Mouse (Mus musculus): ENCODE measurements around the gene Bag6. TPM values are rescaled to one million over a fixed set of nuclear protein-coding genes. Genes with fewer than 3 reads are reported as not detected.

Bag6 gene
- total and polyA plus RNA-seq, 2 experiments from 2014 or later: 37.7 to 188 TPM

GRCm38 (mm10) chr17:35190096-35190495 is 55.1 kb downstream of the Bag6 start:
- no peak overlapping the region for H3K9ac ChIP-seq (replicated peaks; ENCODE audit: low read depth, low read length)
- H3K36me3 ChIP-seq (replicated peaks; ENCODE audit: control insufficient read depth, insufficient read depth, low read length): no peaks in the 10 kb centered on the region
- 57% methylated on average over 4 of the region's 4 CpGs for WGBS
- H3K4me3 ChIP-seq (ENCODE audit: low read depth, low read length): no peak overlapping the region
- no peaks in the 10 kb centered on the region for H3K9me3 ChIP-seq (replicated peaks; ENCODE audit: control insufficient read depth, low read length)
- H3K4me1 ChIP-seq (ENCODE audit: control insufficient read depth, insufficient read depth): peaks cover 5% of the 10 kb centered on the region
- DNase-seq (ENCODE audit: low spot score): no peak
- ATAC-seq (ENCODE audit: insufficient read depth, low read depth): no peak
- peaks cover 21% of the 10 kb centered on the region for H3K27me3 ChIP-seq (ENCODE audit: control insufficient read depth, insufficient read depth, low read length)
- TF ChIP-seq CTCF (IDR thresholded peaks at IDR 0.05; ENCODE audit: low read depth) (no peak), EP300 (IDR thresholded peaks at IDR 0.05; ENCODE audit: low read depth) (no peak)
- peak overlapping the region; percentile 12; the same call in 1 of the 2 replicates for H3K27ac ChIP-seq (ENCODE audit: low read depth)
- no peak overlapping the region for H3K4me2 ChIP-seq (ENCODE audit: low read depth, low read length)

GRCm38 (mm10) chr17:35191723-35192122 is 56.7 kb downstream of the Bag6 start:
- H3K27me3 ChIP-seq (ENCODE audit: control insufficient read depth, insufficient read depth, low read length): peaks cover 37% of the 10 kb centered on the region
- TF ChIP-seq CTCF (IDR thresholded peaks at IDR 0.05; ENCODE audit: low read depth): no peak
- TF ChIP-seq EP300 (IDR thresholded peaks at IDR 0.05; ENCODE audit: low read depth): no peak
- ATAC-seq (ENCODE audit: insufficient read depth, low read depth) (no peak), DNase-seq (ENCODE audit: low spot score) (no peak)
- H3K9ac ChIP-seq (replicated peaks; ENCODE audit: low read depth, low read length): no peak overlapping the region
- no peak overlapping the region for H3K27ac ChIP-seq (ENCODE audit: low read depth)
- no peak overlapping the region for H3K4me3 ChIP-seq (ENCODE audit: low read depth, low read length)
- H3K4me2 ChIP-seq (ENCODE audit: low read depth, low read length): no peak overlapping the region
- H3K36me3 ChIP-seq (replicated peaks; ENCODE audit: control insufficient read depth, insufficient read depth, low read length): no peaks in the 10 kb centered on the region
- WGBS: 59% methylated on average over 2 of the region's 2 CpGs
- no peaks in the 10 kb centered on the region for H3K9me3 ChIP-seq (replicated peaks; ENCODE audit: control insufficient read depth, low read length)
- H3K4me1 ChIP-seq (ENCODE audit: control insufficient read depth, insufficient read depth): peaks cover 5% of the 10 kb centered on the region

GRCm38 (mm10) chr17:35192924-35193323 is 57.9 kb downstream of the Bag6 start:
- DNase-seq (ENCODE audit: low spot score) (no peak), ATAC-seq (ENCODE audit: insufficient read depth, low read depth) (no peak)
- no peak for TF ChIP-seq EP300 (IDR thresholded peaks at IDR 0.05; ENCODE audit: low read depth)
- no peak for TF ChIP-seq CTCF (IDR thresholded peaks at IDR 0.05; ENCODE audit: low read depth)
- no peak overlapping the region for H3K4me2 ChIP-seq (ENCODE audit: low read depth, low read length)
- H3K36me3 ChIP-seq (replicated peaks; ENCODE audit: control insufficient read depth, insufficient read depth, low read length): no peaks in the 10 kb centered on the region
- 77% methylated on average over 5 of the region's 5 CpGs for WGBS
- H3K27me3 ChIP-seq (ENCODE audit: control insufficient read depth, insufficient read depth, low read length): peaks cover 42% of the 10 kb centered on the region
- no peak overlapping the region for H3K9ac ChIP-seq (replicated peaks; ENCODE audit: low read depth, low read length)
- H3K27ac ChIP-seq (ENCODE audit: low read depth): no peak overlapping the region
- peaks cover 5% of the 10 kb centered on the region for H3K4me1 ChIP-seq (ENCODE audit: control insufficient read depth, insufficient read depth)
- H3K9me3 ChIP-seq (replicated peaks; ENCODE audit: control insufficient read depth, low read length): no peaks in the 10 kb centered on the region
- no peak overlapping the region for H3K4me3 ChIP-seq (ENCODE audit: low read depth, low read length)

- Histone ChIP-seq H3K27ac (ENCODE audit: low read depth) (peak within 1 kb of the TSS; percentile 31; the same call in 1 of the 2 replicates), H3K36me3 (replicated peaks; ENCODE audit: control insufficient read depth, insufficient read depth, low read length) (no peaks in the 10 kb centered on the region), H3K4me2 (ENCODE audit: low read depth, low read length) (peak within 1 kb of the TSS; percentile 66), H3K4me3 (ENCODE audit: low read depth, low read length) (peak within 1 kb of the TSS; percentile 47; the same call in 1 of the 2 replicates), H3K9me3 (replicated peaks; ENCODE audit: control insufficient read depth, low read length) (no peaks in the 10 kb centered on the region), H3K27me3 (ENCODE audit: control insufficient read depth, insufficient read depth, low read length) (peaks cover 47% of the 10 kb centered on the region), H3K4me1 (ENCODE audit: control insufficient read depth, insufficient read depth) (peaks cover 5% of the 10 kb centered on the region), H3K9ac (replicated peaks; ENCODE audit: low read depth, low read length) (peak within 1 kb of the TSS; percentile 30; the same call in 1 of the 2 replicates)
- TF ChIP-seq CTCF (IDR thresholded peaks at IDR 0.05; ENCODE audit: low read depth): no peak
- no peak for TF ChIP-seq EP300 (IDR thresholded peaks at IDR 0.05; ENCODE audit: low read depth)
- DNase-seq (ENCODE audit: low spot score) (no peak), ATAC-seq (ENCODE audit: insufficient read depth, low read depth) (no peak)
- 50% methylated on average over 28 of the region's 28 CpGs for WGBS
Measured at GRCm38 (mm10) chr17:35193881-35194843, 59.2 kb downstream of the Bag6 start, which contains the start of gene Ltb. Ltb (plus strand) TSS chr17:35194439.

- TF ChIP-seq CTCF (IDR thresholded peaks at IDR 0.05; ENCODE audit: low read depth) (no peak), EP300 (IDR thresholded peaks at IDR 0.05; ENCODE audit: low read depth) (no peak)
- peak overlapping the region; percentile 16; the same call in 1 of the 2 replicates for H3K27ac ChIP-seq (ENCODE audit: low read depth)
- no peaks in the 10 kb centered on the region for H3K36me3 ChIP-seq (replicated peaks; ENCODE audit: control insufficient read depth, insufficient read depth, low read length)
- 36% methylated on average over 19 of the region's 19 CpGs for WGBS
- peaks cover 53% of the 10 kb centered on the region for H3K27me3 ChIP-seq (ENCODE audit: control insufficient read depth, insufficient read depth, low read length)
- H3K4me2 ChIP-seq (ENCODE audit: low read depth, low read length): peak overlapping the region; percentile 66
- no peaks in the 10 kb centered on the region for H3K9me3 ChIP-seq (replicated peaks; ENCODE audit: control insufficient read depth, low read length)
- peak; percentile 9; the same call in 1 of the 2 replicates for ATAC-seq (ENCODE audit: insufficient read depth, low read depth)
- H3K9ac ChIP-seq (replicated peaks; ENCODE audit: low read depth, low read length): peak overlapping the region; percentile 30; the same call in 1 of the 2 replicates
- peak overlapping the region; percentile 47 for H3K4me3 ChIP-seq (ENCODE audit: low read depth, low read length)
- peaks cover 5% of the 10 kb centered on the region for H3K4me1 ChIP-seq (ENCODE audit: control insufficient read depth, insufficient read depth)
- DNase-seq (ENCODE audit: low spot score): no peak
Measured at GRCm38 (mm10) chr17:35194844-35195630, 60.1 kb downstream of the Bag6 start.
